Mouse (Mus musculus) urinary bladder, adult 18-20 months (tissue): Measurements from ENCODE around the gene Fam151a.
"Not testable (repeated sequence)": the region's sequence is repeated elsewhere in the genome, so short reads cannot be mapped to it uniquely, and the experiment has no call there.

Experiments
- DNase-seq, 2 experiments: peaks; one replicate each; pipeline ENCODE4 v3.0.0; 2022; ENCODE audit warnings: low spot score in 2 of 2, mixed read lengths in 2 of 2

The Fam151a gene

DNA sequence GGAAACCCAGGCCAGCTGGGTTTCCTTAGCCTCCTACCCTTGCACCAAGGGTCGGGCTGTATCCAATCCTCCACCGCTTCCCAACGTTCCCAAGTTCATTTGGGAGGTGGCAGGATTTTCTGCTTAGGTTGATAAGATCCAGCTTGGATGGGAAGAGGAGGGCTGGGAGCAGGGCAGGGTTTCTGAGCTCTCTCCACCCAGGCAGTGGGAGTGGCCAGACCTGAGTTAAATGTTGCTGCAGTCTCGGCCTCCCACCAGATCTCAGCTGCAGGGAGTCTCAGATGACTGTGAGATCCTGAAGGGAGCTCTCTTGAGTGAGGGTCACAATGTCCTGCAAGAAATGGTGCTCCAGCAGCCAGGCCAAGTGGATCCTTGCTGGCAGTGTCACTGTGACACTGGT is at the start of gene Fam151a:
Gene Fam151a (plus strand): TSS at position 254 of the 400 bp plus-strand sequence.
- no peak for DNase-seq

- DNase-seq = no peak
Measured at GRCm38 (mm10) chr4:106688636-106689296, 44.9 kb upstream of the Fam151a start.

GRCm38 (mm10) chr4:106693841-106694430 is 39.8 kb upstream of the Fam151a start:
- DNase-seq = no peak

GRCm38 (mm10) chr4:106699989-106700388 is 33.7 kb upstream of the Fam151a start:
- peak in 1 of 2 experiments; percentile 11 for DNase-seq

DNA sequence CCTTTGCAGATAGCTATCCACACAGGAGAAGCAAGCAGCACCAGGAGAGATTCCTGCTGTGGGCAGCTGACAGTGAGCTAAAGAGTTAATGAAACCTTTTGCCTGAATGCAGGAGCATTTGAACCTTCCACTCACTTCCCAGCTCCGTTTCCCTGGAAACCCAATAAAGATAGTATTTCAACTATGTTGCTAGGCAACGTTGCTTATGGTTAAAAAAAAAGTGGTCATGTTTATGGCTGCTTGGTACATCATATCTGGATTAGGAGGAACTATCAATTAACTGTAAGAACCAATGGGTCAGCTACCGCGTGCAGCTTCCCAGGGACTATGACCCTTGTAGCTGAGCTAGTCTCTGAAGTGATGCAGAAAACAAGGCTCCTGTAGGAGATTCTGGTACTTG is 32.9 kb upstream of the Fam151a start:
- DNase-seq = no peak

DNA sequence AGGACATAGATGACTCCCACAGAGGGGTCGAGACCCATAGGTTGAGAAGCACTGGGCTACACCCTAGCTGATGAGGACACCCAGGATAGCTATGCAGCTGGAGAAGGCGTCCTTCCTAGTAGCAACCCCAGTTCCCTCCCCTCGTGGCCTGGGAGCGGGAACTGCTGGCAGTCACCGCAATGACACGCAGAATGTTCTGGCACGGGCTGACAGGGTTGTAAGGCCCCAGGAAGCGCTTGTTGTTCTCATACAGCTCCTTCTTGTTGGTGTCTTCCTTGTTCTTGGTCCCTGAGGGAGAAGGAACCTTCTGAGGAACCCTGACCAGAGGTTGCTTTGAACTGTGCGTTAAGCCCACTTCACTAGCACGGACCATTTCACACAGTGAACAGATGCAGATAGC is 29.7 kb upstream of the Fam151a start:
- DNase-seq = no peak

GRCm38 (mm10) chr4:106704416-106704815 is 29.3 kb upstream of the Fam151a start:
- DNase-seq = no peak

- no peak for DNase-seq
Measured at GRCm38 (mm10) chr4:106705096-106705665, 28.5 kb upstream of the Fam151a start.

- DNase-seq = no peak
Measured at GRCm38 (mm10) chr4:106707957-106708356, 25.7 kb upstream of the Fam151a start.

DNA sequence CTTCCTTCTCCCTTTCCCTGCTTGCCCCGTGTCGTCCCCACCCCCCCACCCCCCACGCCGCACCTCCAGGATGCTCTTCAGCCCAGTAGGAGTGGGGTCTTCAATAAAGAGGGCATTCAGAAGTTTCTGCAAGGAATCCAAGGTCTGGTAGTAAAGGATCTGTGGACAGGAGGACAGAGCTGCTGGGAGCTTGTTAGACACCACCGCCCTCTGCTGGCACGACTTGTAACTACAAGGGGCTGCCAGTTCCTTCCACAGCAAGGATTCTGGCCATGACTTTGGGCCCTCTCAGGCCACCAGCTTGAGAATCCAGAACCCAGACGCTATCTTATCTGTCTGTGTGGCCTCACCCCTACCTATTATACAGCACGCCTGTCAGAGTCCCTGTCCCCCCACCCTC is 25.3 kb upstream of the Fam151a start:
- peak; percentile 58 to 76 for DNase-seq

DNA sequence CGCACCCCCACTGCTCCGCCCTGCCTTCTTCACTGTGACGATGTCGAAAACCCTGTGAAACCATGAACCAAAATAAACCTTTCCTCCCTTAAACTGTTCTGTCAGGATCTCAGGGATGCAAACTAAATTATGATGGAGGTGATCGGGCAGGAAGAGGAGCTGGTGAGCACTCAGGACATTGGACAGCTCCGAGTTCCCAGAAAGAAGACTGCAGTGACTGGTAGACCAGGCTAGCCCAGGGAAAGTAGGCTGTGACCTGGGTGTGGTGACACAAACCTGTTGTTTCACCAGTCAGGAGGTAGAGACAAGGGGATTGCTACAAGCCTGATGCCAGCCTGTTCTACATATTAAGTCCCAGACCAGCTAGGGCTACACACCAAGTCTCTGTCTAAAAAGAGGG is 20.1 kb upstream of the Fam151a start:
- no peak for DNase-seq

- DNase-seq = no peak
Measured at GRCm38 (mm10) chr4:106720631-106721030, 13.1 kb upstream of the Fam151a start.

GRCm38 (mm10) chr4:106730814-106731213 is 2.9 kb upstream of the Fam151a start, which contains the start of gene Mroh7:
Gene Mroh7 (minus strand): TSS chr4:106730925.
- DNase-seq = no peak

- not testable (repeated sequence) for DNase-seq
Measured at GRCm38 (mm10) chr4:106736884-106737283, 3.2 kb downstream of the Fam151a start.

GRCm38 (mm10) chr4:106737904-106738303 is 4.2 kb downstream of the Fam151a start:
- DNase-seq = no peak

GRCm38 (mm10) chr4:106745862-106746261 is 12.2 kb downstream of the Fam151a start:
- peak in 1 of 2 experiments; percentile 9 for DNase-seq

DNA sequence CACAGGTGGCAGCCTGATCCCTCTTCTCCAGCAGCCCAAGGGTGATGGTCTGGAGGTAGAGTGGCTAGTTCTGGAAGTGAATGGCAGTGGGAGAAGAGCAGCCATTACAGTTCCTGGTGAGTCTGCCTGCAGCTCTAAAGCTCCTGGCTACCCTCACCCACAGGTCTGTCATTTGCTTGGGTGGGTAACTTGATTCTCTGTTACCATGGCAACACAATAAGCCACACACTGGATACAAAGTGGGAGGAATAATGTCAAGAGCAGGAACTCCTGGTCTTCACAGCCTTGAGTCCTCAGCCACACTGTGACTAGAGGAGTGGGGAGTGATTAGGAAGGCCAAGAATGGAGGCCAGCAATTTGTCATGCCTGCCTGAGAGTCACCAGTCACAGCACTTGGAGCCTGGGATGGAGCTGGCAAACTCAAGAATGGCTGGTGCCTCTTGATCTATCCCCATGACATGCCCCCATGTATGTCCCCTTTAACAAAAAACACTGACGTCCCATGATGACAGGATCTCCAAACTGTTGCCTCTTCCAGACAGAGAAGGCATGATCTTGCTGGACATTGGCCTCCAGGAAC is 13.4 kb downstream of the Fam151a start:
- DNase-seq = no peak

DNA sequence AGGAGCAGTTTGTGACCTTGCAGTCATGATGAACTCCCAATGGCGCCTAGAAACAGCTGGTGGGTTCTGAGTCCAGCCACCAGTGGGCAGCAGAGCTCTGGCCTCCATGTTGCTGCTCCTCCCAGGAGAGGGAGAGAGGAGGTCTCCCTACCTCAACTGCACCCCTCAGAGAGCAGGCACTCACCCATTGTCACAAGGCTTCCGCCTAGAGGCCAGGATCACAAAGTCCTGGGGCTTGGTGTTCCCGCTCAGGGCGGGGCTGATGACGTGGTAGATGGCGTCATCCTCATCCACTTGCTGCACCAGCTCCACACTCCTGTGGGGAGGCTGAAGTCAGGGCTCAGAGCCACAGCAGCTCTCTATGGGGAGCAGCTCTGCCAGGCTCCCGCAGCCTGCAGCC is 16.0 kb downstream of the Fam151a start:
- peak; percentile 11 to 27 for DNase-seq

DNA sequence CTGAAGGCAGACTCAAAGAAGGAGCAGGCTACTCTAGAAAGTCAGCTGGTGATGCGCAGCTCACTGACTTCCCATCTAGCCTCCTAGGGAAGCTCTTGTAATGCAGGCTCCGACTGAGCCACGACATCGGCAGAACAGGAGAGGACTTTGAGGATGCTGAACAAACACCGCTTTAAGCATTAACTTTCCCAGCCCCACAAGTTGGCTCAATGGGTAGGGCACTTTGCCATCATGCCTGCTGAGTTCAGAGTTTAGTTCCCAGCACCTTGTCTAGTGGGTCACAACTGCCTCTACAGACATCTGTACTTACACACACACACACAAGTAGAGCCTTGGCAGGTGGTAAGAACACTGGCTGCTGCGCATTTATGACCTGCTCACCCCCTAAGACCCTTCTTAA is 18.0 kb downstream of the Fam151a start:
- no peak for DNase-seq

- DNase-seq = no peak
Measured at GRCm38 (mm10) chr4:106764166-106764565, 30.5 kb downstream of the Fam151a start.

- DNase-seq = no peak
Measured at GRCm38 (mm10) chr4:106769306-106769705, 35.6 kb downstream of the Fam151a start.

DNA sequence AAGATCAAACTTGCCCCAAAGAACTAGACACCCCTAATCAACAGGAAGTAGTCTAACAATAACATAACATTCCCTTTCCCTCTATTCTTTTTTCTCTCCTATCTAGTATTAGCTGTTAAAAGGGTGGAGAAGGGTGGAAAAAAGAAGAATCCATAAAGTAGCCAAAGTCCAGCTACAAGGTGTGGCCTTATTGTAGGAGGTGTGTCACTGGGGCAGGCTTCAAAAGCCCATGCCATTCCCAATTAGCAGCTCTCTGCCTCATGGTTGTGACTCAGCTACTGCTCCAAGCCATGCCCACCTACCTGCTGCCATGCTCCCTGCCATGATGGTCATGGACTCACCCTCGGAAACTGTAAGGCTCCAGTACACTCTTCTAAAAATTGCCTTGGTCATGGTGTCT is 38.9 kb downstream of the Fam151a start:
- DNase-seq = no peak

- not testable (repeated sequence) for DNase-seq
Measured at GRCm38 (mm10) chr4:106775767-106776166, 42.1 kb downstream of the Fam151a start.
